Mouse (Mus musculus) myocyte (in vitro differentiated cells): ENCODE measurements at regions not wholly inside any gene's neighbourhood (a gene's known extent, or its start where the extent isn't known, plus 50 kb on each side); places are given as distances from the start of the nearest gene placed in this dataset.

Source experiments
- MAX ChIP-seq: IDR thresholded peaks from one replicate; pipeline ENCODE4 v1.6.1; 2011; ENCODE audit warnings: low read depth, mild to moderate bottlenecking, control low read depth
- MYOG ChIP-seq, 3 experiments: IDR thresholded peaks; one replicate each; pipeline ENCODE4 v1.6.1; 2011; ENCODE audit warnings: control low read depth in 2 of 3, low read depth in 2 of 3, mild to moderate bottlenecking in 2 of 3; ENCODE audit not compliant: insufficient read length in 2 of 3, control insufficient read depth in 1 of 3, insufficient read depth in 1 of 3
- POLR2A ChIP-seq: IDR thresholded peaks from one replicate; pipeline ENCODE4 v1.6.1; 2011; ENCODE audit warnings: low read depth, mild to moderate bottlenecking, control low read depth, moderate library complexity; ENCODE audit not compliant: insufficient read length
- SRF ChIP-seq: IDR thresholded peaks from one replicate; pipeline ENCODE4 v1.6.1; 2011; ENCODE audit warnings: low read depth; ENCODE audit not compliant: control insufficient read depth, insufficient read length

- no peak for TF ChIP-seq MYOG (IDR thresholded peaks at IDR 0.05; ENCODE audit: control insufficient read depth in 1 of 3, insufficient read depth in 1 of 3, insufficient read length in 2 of 3, low read depth in 2 of 3)
- no peak for TF ChIP-seq POLR2A
- no peak for TF ChIP-seq MAX
- no peak for TF ChIP-seq SRF
These were observed 425.8 kb downstream of the Tns3 start for GRCm38 (mm10) chr11:8238498-8238897.
